Mouse (Mus musculus) cerebellum, adult 8-10 months (tissue): ENCODE data around the gene Myocos.
"Not testable (repeated sequence)": the region's sequence is repeated elsewhere in the genome, so short reads cannot be mapped to it uniquely, and the experiment has no call there.

Source experiments
- DNase-seq: peaks from one replicate; pipeline ENCODE4 v3.0.0; 2022

Gene Myocos

DNA sequence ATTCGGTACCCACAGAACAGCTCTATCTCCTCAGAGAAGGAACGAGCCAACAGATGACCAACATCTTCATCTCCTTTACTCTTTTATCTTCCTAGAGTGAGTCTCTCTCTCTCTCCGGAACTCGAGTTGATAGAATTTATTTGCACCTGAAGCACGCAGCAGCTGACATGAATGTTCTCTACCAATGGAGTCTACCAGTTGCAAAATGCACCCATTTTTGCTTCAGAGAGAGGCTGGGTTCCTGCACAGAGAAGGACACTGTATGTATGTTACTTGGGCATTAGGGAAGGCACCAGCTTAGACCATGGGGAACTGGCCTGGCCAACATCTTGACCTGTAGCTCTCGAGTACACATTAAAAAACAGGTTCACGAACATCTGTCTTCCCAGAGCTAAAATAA, at the start of gene Myocos:
TSS of gene Myocos (minus strand) at position 101 of the 400 bp plus-strand sequence.
- DNase-seq = no peak

DNA sequence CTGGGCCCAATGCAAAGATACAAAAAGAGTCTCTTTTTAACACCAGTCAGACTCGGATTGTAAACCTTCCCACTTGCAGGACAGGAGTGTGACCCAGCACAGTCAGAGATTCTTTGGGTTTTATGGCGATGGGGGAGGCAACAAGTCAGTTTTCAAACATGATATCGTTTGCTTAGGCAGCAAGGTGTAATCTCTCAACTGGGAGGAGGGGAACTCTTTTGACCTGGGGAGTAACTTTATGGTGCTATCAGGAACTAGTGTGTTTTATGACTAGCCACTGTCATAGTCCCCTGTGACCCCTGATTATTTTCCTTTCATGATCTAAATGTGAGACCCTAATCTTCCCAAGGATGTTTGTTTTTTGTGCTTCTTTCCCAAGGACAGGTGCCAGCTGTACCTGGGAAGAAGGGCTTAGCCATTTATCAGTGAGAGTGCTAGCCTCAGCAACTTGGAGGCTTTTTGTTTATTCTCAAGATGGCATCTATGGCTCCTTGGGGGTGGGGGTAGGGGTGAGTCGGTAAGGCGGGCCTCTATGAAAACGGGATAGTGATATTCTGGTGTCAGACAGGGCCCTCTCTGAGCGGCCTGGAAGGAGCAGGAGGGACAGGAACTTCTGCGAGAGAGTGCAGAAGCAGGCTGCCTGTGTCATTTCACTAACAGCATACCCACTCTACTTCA, 42.5 kb upstream of the Myocos start:
- DNase-seq = no peak

DNA sequence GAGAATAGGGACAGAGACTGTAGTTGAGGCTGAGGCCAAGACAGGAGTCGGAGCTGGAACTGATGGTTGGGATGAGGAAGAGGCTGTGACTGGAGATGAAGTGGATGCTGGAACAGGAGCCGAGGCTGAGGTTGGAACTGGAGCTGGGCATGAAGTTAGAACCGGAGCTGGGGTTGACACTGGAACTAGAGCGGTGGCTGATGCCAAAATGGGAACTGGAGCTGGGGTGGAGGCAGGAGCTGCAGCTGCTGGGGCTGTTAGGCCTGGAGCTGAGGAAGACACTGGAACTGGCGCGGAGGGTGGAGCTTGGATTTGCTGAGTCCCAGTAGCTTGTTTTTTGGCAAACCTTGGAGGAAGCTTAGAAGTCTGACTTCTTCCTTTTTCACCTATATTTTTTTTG, 39.8 kb upstream of the Myocos start:
- no peak for DNase-seq

DNA sequence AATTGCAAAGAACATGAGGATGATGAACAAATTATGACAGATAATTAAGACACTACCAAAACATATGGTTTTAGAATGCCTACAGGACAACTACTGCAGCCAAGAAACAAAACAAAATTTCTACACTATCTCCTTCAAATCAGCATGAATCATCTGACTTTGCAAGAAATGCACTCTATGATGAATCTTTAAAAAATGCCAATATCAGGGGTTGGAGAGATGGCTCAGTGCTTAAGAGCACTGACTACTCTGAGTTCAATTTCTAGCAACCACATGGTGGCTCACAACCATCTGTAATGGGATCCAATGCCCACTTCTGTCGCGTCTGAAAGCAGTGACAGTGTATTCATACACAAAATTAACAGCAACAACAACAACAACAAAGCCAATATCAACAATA, 35.7 kb upstream of the Myocos start:
- DNase-seq = no peak

DNA sequence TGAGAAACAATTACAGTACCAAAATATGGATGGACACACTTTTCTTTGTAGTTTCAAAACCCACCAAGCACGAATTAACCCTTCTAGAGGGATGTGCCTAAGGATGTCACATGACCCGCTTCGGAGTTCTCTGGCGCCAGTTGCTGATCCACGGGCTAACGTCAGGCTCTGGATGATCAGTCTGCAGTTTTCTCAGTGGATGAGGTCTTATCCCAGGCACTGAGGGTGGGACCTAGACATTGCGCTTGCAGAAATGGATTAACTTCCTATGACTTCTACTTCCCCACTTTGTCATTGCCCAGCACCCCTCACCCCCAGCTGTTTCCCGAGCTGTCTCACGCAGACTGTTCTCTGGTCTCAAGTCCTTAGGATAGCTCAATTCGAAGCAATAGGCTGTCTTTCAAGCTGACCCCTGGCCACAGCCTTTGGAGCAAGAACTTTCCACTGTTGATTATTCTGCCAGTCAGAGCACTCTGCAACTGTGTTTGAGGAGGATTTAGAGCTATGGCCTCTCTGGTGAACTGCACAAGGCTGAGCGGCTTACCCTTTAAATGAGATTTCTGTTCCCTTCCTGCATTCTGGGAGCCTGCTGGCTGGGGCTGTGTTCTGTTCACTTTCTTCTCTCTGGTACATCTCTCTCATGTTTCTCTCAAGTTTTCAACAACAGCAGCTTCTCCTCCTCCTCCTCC, 7.6 kb upstream of the Myocos start:
- no peak for DNase-seq

- DNase-seq = peak; percentile 73
Observed at GRCm38 (mm10) chr1:162664826-162665475, 6.9 kb upstream of the Myocos start.

GRCm38 (mm10) chr1:162660276-162660860, 2.3 kb upstream of the Myocos start:
- DNase-seq = no peak

DNA sequence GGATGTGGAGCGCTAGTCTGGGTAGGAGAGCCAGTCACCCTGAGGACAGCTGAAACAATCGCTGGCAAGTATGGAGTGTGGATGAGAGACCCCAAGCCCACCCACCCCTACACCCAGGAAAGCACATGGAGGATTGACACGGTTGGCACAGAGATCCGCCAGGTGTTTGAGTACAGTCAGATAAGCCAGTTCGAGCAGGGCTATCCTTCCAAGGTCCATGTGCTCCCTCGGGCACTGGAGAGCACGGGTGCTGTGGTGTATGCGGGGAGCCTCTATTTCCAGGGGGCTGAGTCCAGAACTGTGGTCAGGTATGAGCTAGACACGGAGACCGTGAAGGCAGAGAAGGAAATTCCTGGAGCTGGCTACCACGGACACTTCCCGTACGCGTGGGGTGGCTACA, 9.6 kb downstream of the Myocos start:
- no peak for DNase-seq

DNA sequence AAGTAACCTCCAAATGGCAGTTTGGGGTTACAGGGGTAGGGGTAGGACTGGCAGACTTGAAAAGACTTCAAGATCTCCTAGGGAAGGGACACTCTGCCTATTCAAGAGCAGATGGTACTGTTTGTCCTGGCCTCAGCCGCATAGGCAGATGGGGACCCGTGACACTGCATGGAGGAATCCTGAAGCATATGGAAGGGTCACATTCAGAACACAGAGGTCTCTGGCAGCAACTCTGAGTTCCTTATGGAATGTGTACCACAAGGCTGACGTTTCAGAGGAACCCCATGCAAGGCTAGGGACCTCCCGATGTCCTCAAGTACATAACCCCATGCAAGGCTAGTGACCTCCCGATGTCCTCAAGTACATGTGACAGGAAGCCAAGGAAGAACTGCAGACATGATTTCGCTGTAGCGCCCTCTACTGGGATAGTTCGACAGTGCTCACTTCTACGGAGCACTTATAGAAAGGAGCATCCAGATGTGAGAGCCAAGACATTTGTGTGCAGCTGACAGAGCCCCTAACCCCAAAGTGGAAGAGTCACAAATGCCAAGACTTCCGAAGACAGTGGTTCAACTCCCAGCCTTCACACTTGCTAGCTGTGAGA, 11.8 kb downstream of the Myocos start:
- DNase-seq = peak; percentile 23

GRCm38 (mm10) chr1:162643752-162644151, 14.3 kb downstream of the Myocos start:
- peak; percentile 63 for DNase-seq

GRCm38 (mm10) chr1:162642591-162642990, 15.4 kb downstream of the Myocos start:
- DNase-seq = no peak

DNA sequence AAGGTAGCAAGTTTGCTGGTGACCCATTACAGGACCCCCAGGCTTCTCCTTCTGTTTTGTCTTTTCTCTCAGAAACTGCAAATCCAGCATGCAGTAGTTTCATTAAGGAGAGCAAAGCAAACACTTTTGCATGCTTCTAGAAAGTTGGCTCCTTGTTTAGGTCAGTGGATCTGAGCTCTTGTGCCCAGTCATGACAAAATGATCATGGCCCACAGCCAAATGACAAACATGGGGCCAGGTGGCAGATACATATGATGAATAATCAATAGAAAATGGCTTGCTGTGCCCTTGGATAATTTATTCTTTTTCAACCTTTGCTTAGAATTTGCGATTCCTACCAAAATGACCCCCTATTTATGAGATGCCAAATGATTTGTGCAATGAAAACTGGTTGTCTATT, 18.2 kb downstream of the Myocos start:
- DNase-seq = no peak

GRCm38 (mm10) chr1:162639051-162639750, 18.8 kb downstream of the Myocos start, which contains the start of gene Myoc:
Myoc (plus strand) TSS chr1:162639155.
- DNase-seq = no peak

GRCm38 (mm10) chr1:162638535-162638934, 19.5 kb downstream of the Myocos start:
- DNase-seq = no peak

DNA sequence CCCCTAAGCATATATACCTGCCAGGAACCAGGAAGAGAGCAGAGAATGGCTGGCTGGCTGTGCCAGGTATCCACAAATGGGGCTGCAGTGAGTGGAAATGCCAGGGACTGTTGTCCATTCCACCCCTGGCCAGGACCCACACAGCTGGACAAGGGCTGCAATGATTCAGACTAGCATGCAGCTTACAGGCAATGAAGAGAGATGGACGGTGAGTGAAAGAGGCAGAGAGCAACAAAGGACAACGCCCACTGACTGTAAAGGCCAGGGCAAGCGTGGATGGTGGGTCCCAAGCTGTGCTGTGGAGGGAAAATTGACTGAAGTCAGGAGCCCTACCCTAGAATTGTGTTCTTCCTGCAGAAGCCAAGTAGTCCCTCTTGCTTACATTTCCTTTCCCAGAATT, 21.5 kb downstream of the Myocos start:
- no peak for DNase-seq

- DNase-seq = peak; percentile 42
Observed at GRCm38 (mm10) chr1:162635291-162635931, 22.6 kb downstream of the Myocos start.

GRCm38 (mm10) chr1:162628326-162628725, 29.7 kb downstream of the Myocos start:
- DNase-seq = not testable (repeated sequence)

DNA sequence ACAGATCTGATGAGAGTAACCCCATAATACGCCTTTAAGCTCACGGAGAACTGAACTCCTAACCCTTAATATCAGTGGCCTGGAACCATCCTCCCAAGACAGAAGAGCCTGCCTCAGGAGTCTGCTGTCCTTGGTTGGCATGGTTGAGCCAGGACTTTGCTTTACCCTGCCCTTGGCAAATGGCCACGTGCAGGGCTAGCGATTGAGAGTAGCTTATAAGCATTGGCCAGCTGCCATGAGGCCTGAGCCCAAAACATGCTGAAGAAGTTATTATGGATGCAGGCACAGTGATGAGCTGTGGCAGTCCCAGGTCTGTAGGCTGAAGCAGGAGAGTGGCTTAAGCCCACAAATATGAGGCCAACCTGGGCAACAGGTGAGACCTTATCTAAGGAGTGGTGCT, 30.2 kb downstream of the Myocos start:
- not testable (repeated sequence) for DNase-seq

DNA sequence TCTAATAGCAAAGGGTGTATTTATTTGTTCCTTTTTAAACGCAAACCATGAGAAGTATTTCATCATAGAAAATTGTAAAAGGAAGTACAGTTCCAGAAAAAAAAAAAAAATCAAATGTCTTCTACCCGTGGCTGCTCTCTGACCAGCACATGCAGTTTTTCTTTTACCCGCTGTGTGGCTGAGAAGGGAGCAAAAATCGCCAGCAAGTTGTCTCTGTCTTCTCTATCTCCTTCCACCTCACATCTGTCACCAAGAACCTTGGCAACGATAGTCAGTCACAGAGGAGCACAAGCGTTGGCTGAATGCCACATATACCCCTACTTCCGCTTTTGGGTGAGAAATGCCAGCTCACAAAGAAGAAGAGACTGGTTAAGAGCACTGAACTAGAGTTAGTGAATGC, 32.8 kb downstream of the Myocos start:
- DNase-seq = no peak

DNA sequence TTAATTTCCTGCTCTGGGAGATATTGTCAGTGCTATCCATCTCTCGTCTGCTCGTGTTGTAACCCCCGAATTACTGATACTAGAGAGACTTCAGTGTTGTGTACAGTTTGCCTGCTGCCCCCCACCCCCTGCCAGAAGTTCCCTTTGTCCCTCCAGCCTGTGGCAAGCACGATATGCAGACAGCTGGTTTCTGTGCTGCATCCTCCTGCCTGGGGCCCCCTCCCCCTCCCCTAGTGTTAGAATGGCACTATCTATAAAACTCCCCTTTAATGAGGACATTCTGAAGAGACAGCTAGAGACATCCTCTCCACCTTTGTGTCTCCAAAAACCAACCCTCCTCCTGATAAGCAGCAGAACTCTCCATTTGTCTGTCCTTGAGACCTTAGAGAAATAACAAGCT, 34.1 kb downstream of the Myocos start:
- no peak for DNase-seq

DNA sequence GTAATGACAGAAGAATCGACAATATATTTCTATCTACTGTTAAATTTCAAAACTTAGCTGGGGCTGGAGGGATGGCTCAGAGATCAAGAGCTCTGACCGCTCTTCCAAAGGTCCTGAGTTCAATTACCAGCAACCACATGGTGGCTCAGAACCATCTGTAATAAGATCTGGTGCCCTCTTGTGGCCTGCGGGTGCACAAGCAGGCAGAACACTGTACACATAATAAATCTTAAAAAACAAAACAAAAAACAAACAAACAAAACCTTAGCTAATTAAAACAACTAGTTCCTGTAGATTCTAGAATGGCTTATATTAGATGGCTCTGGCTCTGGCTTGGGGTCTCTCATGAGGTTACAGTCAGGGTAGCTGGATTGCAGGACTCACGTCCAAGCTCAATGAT, 37.5 kb downstream of the Myocos start:
- DNase-seq = no peak

GRCm38 (mm10) chr1:162615511-162615910, 42.5 kb downstream of the Myocos start:
- DNase-seq = no peak
